Mouse (Mus musculus): Measurements from ENCODE around the gene Sdk2. TPM values are rescaled to one million over a fixed set of nuclear protein-coding genes. Genes with fewer than 3 reads are reported as not detected.

Gene Sdk2
- total RNA-seq, 2 experiments from 2014 or later = not detected

GRCm38 (mm10) chr11:113782496-113782895 lies 284.4 kb downstream of the Sdk2 start:
- ATAC-seq (replicated peaks; ENCODE audit: low FRiP score, low TSS enrichment, poor library complexity, severe bottlenecking) = no peak

DNA sequence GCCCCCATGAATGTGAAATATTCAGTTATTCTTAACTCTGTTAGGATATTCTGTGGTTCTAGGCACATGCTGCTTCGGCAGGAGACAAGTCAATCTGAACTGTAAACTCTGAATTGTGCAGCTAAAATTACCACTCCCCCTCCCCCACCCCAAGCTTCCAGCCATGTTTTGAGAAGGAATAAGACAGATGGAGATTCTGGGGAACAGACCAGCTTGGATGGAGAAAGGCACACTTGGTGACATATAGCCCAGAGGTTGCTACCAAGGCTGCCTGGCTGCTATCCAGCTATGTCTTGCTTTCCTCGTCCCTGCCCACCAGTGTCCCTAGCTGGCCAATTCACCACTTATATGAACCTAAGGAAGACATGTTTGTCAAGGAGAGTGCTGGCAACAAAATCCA lies 284.8 kb downstream of the Sdk2 start:
- no peak for ATAC-seq (replicated peaks; ENCODE audit: low FRiP score, low TSS enrichment, poor library complexity, severe bottlenecking)

- ATAC-seq (replicated peaks; ENCODE audit: low FRiP score, low TSS enrichment, poor library complexity, severe bottlenecking) = no peak
Observed at GRCm38 (mm10) chr11:113779680-113780041, 287.2 kb downstream of the Sdk2 start.

DNA sequence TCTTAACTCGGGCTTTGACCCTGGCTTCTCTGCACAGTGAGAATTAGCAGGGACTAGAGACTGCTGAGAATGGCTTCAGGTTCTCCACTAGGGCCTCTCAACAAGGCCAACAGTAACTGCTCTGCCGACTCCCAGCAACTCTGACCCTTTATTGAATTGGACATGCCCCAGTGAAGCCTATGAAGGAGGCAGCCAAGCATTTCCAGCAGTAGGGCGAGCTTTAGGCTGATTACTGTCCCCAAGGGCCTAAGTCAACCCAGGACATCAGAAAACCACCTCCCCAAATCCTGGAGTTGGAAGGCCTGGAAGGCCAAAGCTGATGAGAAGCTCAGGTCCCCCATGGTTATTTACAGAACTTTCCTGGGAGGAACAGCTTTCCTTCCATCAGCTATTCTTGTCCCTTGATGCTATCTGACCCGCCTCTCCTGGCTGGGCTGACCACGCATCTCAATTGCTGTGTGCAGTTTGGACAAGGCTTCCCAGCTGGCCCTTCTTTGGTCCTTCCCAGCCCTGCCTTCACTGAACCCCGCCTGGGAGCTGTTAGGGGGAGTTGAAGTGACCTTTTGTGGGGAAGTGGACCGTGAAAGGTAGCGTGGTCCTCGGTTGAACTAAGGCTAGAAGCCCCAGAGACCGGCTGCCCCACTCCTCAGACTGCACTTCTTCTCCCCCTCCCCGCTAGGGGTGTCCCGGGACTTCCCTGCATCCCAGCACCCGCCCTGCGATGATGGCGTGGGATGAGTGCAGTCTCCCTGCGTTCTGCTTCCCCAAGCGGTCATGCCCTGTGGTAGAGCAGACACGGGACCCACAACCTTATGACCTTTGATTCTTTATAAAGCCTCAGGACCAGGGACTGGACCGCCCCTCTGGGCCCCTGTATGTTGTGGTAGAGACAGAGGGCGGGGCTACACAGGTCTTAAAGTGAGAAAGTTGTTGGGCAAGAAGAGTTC lies 287.8 kb downstream of the Sdk2 start:
- ATAC-seq (replicated peaks; ENCODE audit: low FRiP score, low TSS enrichment, poor library complexity, severe bottlenecking) = no peak

DNA sequence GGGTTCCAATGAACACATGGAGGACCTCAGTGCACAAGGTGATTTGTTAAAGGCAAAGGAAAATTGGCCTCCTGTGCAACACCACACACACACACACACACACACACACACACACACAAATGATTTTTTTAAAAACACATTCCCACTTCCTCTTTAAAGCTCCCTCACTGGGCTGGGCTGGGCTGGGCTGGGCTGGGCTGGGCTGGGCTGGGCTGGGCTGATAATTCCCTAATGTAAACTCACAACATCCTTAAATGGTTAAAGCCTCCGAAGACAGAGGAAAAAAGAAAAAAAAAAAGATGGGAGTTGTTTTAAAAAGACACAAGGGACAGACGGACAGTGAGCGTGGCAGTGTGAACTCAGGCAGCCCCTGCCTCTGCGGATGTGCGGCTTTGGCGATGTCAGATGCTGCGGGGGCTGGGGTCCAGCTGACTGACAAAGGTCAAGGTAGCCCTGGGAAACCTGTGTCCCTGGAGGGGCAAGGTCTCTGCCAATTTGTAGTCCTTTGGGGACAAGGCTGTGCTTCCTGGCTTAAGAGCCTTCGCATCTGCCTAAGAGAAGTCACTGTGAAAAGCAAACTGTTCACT lies 288.9 kb downstream of the Sdk2 start:
- no peak for ATAC-seq (replicated peaks; ENCODE audit: low FRiP score, low TSS enrichment, poor library complexity, severe bottlenecking)

GRCm38 (mm10) chr11:113776851-113777511 lies 289.9 kb downstream of the Sdk2 start:
- ATAC-seq (replicated peaks; ENCODE audit: low FRiP score, low TSS enrichment, poor library complexity, severe bottlenecking) = no peak

GRCm38 (mm10) chr11:113774773-113775172 lies 292.1 kb downstream of the Sdk2 start:
- ATAC-seq (replicated peaks; ENCODE audit: low FRiP score, low TSS enrichment, poor library complexity, severe bottlenecking) = no peak

DNA sequence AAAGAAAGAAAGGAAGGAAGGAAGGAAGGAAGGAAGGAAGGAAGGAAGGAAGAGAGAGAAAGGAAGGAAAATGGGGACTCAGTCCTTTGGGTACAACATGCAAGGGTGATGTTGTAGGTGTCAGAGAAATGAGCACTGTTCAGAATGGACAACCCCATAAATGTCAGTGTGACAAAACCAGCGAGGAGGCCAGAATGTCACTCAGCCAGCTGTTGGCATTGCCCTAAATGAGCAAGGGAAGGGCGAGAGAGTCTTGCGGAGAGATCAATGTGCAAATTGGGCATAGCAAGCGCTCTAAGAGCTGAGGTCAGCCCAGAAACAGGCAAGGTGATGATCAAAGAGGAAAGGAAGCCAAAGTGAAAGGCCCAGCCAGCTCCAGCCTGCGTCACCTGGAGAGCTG lies 293.7 kb downstream of the Sdk2 start:
- no peak for ATAC-seq (replicated peaks; ENCODE audit: low FRiP score, low TSS enrichment, poor library complexity, severe bottlenecking)

GRCm38 (mm10) chr11:113771187-113771586 lies 295.7 kb downstream of the Sdk2 start:
- ATAC-seq (replicated peaks; ENCODE audit: low FRiP score, low TSS enrichment, poor library complexity, severe bottlenecking) = no peak

- no peak for ATAC-seq (replicated peaks; ENCODE audit: low FRiP score, low TSS enrichment, poor library complexity, severe bottlenecking)
Observed at GRCm38 (mm10) chr11:113768356-113768755, 298.5 kb downstream of the Sdk2 start.

GRCm38 (mm10) chr11:113767285-113767684 lies 299.6 kb downstream of the Sdk2 start:
- ATAC-seq (replicated peaks; ENCODE audit: low FRiP score, low TSS enrichment, poor library complexity, severe bottlenecking) = no peak

- no peak for ATAC-seq (replicated peaks; ENCODE audit: low FRiP score, low TSS enrichment, poor library complexity, severe bottlenecking)
Observed at GRCm38 (mm10) chr11:113766284-113766985, 300.4 kb downstream of the Sdk2 start.

DNA sequence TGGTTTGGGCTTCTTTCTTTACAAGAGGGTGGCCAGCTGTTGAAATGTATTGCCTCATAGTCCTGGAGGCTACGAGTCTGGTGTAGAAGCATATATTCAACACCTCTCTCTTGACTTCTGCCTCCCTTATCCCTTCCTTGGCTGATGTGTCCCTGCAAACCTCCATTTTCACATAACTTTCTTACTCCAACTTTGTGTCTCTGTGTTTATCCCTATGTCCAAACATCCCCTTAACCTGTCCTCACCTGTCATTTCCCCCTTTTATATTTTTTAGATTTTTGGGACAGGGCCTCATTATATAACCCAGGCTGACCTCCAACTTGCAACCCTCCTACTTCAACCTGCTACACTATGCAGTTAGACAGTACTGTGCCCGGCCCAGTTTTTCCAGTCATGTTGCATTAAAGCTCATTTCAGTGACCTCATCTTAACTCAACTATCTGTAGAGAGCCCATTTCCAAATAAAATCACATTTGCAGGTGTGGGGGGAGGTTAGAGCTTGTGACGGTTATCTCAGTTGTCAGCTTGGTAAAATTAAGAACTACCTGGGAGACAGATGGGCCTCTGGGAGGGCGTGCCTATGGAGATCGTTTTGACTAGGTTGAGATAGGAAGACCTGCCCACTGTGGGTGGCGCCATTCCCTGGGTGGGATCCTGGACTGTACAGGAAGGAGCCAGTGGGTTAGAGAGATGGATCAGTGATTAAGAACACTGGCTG lies 302.6 kb downstream of the Sdk2 start:
- ATAC-seq (replicated peaks; ENCODE audit: low FRiP score, low TSS enrichment, poor library complexity, severe bottlenecking) = no peak

DNA sequence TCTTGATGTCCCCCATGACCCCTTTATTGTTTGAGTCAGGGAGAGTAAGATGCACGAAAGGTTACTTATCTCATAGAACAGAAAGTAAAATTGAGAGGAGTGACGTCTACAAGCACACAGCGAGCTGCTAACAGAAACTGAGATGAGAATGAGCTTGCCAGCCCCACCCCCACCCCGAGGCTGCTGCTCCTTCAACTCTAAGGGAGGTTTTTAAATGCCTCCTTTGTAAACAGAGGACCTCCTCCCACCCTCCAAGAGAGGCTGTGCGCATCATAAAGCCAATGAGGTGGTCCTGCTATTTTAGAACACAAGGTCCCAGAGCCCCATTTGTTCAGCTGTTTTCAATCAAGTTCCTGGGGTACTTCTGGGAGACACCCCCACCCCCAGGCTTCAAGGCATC lies 303.4 kb downstream of the Sdk2 start:
- peak; percentile 72 for ATAC-seq (replicated peaks; ENCODE audit: low FRiP score, low TSS enrichment, poor library complexity, severe bottlenecking)

- no peak for ATAC-seq (replicated peaks; ENCODE audit: low FRiP score, low TSS enrichment, poor library complexity, severe bottlenecking)
Observed at GRCm38 (mm10) chr11:113762136-113762797, 304.6 kb downstream of the Sdk2 start.

DNA sequence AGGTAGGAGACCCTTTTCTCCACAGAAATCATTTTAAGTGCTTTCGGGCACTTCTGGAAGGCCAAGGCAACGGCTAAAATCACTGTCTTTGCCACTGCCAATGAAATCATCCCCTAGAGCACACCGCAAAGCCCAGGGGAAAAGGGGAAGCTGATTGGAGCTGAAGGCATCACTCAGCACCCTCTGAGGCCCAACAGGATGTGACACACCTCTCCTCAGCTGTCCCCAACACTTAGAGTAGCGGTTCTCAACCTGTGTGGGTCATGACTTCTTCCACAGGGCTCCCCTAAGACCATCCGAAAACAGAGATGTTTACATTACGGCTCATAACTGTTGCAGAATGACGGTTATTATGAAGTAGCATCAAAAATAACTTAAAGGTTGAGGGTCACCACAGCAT lies 305.2 kb downstream of the Sdk2 start:
- ATAC-seq (replicated peaks; ENCODE audit: low FRiP score, low TSS enrichment, poor library complexity, severe bottlenecking) = no peak

- no peak for ATAC-seq (replicated peaks; ENCODE audit: low FRiP score, low TSS enrichment, poor library complexity, severe bottlenecking)
Observed at GRCm38 (mm10) chr11:113760476-113760875, 306.4 kb downstream of the Sdk2 start.

- ATAC-seq (replicated peaks; ENCODE audit: low FRiP score, low TSS enrichment, poor library complexity, severe bottlenecking) = no peak
Observed at GRCm38 (mm10) chr11:113758851-113759250, 308.0 kb downstream of the Sdk2 start.

- no peak for ATAC-seq (replicated peaks; ENCODE audit: low FRiP score, low TSS enrichment, poor library complexity, severe bottlenecking)
Observed at GRCm38 (mm10) chr11:113756578-113756977, 310.3 kb downstream of the Sdk2 start.
